Mouse (Mus musculus) CH12F3 (cell line): Measurements from ENCODE around the gene Abi3.

Source experiments
- in situ Hi-C: fragments of 300-500 bp; cut with MboI; formaldehyde crosslinking; loops from 2 replicates; pipeline ENCODE4 v1.14.3; 2020; ENCODE audit warnings: low sequenced_read_pairs

Abi3 gene

GRCm38 (mm10) chr11:95826317-95827167 is 15.7 kb downstream of the Abi3 start:
- in situ Hi-C loops = loop anchor here (5.0 kb wide), 1 partner anchor 36 kb away; no protein-coding TSS in a partner anchor

DNA sequence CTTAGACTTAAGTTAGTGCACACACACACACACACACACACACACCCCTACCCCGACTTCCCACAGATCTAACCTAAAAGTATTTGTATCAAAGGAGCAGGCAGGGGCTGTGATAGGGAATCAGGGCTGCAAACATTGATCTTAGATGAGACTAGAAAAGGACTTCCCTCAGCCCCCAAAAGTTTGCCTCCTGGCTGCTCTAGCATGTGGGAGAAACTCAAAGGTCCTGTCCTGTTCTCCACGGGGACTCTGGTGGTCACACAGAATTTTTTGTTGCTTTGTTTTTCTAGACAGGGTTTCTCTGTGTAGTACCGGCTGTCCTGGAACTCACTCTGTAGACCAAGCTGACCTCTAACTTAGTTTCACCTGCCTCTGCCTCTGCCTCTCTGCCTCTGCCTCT is 16.7 kb downstream of the Abi3 start:
- in situ Hi-C loops = loop anchor here (5.0 kb wide), 1 partner anchor 37 kb away; no protein-coding TSS in a partner anchor

DNA sequence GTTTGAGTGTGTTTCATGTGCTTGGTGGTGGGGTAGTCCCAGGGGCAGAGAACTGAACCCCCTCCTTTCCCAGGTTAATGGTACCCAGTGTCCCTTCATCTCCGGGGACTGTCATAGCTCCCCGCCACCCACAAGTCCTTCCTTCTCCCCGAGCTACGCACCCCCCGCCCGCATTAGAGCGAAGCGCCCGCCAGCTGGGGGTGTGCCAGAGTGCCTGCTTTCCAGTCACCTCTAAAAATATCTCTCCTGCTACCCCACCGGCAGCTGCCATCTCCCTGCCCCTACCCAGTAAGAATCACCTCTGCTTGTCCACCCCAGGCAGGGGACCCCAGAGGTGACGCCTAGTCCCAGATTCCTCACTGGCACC is 17.4 kb downstream of the Abi3 start:
- in situ Hi-C loops = loop anchor here (5.0 kb wide), 1 partner anchor 37 kb away; no protein-coding TSS in a partner anchor

DNA sequence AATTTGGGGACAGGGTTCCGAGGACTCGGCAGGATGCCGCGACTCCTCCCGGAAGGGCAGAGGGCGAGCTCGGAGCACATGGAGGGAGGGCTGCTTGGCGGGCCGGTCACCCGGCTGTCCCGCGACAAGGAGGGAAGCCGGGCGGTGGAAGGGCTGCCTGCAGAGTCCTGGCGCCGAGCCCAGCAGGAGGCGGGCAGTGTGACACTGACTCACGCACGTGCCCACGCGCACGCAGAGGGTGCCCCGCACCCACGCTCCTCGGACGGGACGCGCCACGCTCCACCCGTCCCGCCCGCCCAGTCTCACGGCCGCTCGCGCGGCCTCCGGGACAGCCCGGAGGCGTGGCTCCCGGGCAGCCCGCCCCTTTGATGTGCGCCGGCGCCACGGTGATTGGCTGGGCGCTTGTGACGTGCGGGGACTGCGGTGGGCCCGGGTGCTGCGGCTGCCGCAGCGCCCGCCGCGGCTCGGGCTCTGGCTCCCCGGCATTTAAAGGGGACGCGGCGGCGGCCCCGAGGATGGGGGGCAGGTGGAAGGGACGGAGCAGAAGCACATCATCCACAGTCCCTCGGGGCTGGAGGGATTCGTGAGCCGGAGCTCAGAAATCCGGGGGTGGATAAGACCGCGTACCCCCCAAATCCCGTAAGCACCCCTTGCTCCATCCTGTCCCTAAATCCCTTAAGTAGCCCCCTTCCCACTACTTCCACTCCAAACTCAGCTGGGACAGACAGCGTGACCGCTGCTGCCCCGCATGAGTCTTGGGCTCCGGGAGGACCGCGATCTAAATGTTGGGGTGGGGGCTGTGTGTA is 18.0 kb downstream of the Abi3 start, which contains the start of gene Phospho1:
Phospho1 (plus strand) TSS at position 429 of the 806 bp plus-strand sequence.
- in situ Hi-C loops = no loop called here

GRCm38 (mm10) chr11:95822437-95822836 is 19.8 kb downstream of the Abi3 start:
- in situ Hi-C loops = no loop called here

DNA sequence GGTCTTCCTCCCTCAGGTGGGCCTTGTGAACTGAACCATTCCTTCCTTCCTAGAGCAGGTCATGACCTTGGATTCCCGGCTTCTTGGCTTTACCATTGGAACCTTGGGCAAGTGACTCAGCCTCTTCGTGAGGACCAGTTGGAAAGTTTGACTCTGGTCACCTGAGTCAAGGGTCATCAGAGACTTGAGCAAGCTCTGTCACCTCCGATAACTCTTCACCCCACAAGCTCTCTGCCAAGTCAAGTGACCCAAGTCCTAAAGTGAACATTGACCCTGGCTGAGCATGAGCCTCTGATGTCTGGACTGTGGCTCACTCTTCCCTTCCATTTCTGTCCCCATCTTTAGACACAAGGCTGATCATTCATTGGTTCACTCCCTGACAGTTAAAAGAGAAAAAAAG is 20.8 kb downstream of the Abi3 start:
- in situ Hi-C loops = no loop called here

DNA sequence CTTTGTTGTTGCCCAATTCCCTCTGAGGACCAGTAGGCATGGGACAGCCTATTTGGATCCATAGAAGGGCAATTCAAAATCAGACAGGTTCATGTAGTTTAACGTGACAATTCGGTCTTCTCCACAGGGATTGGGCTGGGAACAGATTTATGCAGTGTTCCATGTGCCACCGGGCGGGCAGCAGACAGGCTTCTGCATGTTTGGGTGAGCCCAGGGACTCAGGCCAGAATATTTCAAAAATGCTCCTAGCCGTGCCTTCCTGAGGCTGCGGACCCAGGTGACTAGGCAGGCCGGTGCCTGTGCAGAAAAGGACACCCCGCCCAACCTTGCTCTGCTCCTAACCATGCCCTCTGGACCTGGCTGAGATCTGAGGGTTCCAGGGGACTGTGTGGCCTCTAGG is 23.1 kb downstream of the Abi3 start:
- in situ Hi-C loops = no loop called here

DNA sequence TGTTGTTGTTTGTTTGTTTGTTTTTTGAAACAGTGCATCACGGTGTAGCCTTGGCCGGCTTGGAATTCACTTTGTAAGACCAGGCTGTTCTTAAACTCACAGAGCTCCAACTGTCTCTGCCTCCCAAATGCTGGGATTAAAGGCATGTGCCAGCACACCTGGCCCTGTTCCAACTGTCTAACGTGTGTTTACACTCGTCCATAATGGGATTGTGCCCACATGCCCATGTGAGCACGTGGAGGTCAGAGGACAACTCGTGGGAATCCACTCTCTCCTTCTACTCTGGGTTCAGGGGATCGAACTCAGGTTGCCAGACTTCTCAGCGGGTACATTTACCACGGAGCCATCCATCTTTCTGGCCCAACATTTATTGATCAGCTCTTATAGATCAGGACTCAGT is 26.9 kb downstream of the Abi3 start:
- in situ Hi-C loops = no loop called here

DNA sequence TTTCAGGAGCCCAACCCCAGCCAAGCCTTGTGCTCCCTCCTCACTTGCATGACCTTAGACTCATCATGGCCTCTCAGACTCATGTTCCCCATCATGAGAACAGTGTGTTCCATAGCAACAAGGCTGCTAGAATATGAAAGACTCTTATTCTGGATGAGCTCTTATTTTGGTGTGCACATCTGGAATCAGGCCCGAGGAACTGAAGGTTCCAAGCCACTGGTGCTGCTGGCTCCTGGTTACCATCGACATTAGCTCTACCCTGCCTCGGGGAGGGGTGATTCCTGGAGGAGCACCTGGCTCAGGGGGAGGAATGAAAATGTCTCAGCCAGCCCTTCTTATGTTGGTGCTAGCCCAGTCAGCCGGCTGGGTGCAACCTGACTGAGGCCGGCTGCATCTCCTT is 27.4 kb downstream of the Abi3 start:
- in situ Hi-C loops = no loop called here

DNA sequence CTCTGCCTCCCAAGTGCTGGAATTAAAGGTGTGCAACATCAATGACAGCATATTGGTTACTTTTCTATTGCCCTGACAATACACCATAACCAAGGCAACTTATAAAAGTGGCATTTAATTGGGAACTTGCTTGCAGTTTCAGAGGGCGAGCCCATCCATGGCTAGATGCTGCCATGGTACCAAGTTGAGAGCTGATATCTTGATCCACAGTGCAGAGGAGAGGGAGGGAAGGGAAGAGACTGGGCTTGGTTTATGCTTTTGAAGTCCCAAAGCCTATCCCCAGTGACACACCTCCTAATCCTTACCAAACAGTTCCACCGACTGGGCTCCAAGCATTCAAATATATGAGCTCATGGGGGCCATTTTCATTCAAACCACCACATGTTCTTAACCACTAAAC is 28.2 kb downstream of the Abi3 start:
- in situ Hi-C loops = no loop called here

DNA sequence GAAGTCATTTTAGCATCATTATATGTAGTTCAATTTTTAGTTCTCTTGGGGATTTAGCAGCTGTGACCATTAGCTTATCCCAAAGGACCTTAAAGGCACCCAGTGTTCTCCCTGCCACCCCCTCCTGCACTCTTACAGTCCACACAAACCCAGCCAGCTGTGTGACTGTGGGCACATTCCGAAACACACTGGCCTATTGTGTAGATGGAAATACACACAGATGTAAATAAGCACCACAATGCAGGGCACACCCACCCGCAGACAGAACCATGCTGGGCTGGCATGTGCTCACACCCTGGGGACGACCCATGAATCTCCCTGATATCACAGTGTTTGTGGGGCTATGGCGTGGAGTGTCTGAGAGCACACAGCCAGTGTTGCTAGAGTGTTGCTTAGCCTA is 30.1 kb downstream of the Abi3 start:
- in situ Hi-C loops = no loop called here

DNA sequence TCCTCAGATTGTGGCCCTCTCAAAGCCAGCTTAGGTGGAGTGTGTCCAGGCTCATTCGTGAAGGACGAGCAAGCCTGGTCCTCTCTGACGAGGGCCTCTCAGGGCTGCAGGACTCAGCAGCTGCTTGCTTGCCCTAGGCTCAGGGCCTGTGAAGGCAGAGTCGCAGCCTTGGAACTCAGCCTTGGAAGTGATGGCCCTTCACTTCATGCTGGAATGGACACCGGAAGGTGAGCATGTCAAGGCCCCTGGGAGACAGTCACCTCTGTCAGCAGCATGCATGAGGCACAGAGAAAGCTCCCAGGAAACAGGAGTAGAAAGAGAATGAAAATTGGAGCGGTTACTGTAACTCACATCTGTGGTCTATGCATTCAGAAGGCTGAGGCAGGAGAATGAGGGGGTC is 30.5 kb downstream of the Abi3 start:
- in situ Hi-C loops = no loop called here

- in situ Hi-C loops = no loop called here
These were observed 31.4 kb downstream of the Abi3 start for GRCm38 (mm10) chr11:95810828-95811227.

- in situ Hi-C loops = no loop called here
These were observed 32.7 kb downstream of the Abi3 start for GRCm38 (mm10) chr11:95809603-95810002.

GRCm38 (mm10) chr11:95808448-95809011 is 33.7 kb downstream of the Abi3 start:
- in situ Hi-C loops = no loop called here

GRCm38 (mm10) chr11:95807884-95808283 is 34.4 kb downstream of the Abi3 start:
- in situ Hi-C loops = no loop called here

DNA sequence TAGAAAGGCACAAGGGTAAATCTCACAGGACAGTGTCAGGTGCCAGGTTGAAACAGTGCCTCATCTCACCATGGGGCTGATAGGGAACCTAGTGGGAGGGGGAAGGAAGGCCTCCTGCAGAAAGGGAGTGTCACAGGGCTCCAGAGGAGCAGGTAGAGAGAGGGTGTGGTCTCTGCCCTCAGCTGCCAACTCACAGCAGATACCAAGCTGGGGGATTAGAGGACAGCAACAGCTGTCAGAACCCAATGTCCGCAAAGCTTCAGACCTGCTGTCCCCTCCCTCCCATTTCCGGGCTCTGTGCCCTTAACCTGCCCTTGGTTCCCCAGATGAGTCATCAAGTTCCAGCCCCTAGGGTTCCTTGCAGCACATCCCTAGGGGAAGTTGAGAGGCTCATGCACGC is 36.7 kb downstream of the Abi3 start:
- in situ Hi-C loops = no loop called here

DNA sequence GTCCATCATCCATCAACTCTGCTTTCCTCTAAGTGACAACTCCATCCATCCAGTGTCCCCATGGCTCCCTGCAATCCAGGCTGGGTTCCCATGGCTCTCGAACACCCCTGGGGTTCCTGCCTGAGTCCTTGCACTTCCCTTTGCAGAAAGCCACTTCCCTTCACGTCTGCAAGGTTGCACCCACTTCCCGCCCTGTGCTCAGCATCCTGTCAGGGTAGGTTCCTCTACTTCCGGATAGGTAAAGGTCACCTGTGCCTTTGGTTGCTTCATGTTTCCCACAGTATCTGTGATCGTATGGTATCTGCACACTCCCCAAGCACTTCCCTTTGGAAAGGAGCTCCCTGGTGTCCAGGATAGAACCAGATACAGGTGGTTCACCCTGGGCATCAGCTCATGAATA is 37.3 kb downstream of the Abi3 start:
- in situ Hi-C loops = no loop called here

DNA sequence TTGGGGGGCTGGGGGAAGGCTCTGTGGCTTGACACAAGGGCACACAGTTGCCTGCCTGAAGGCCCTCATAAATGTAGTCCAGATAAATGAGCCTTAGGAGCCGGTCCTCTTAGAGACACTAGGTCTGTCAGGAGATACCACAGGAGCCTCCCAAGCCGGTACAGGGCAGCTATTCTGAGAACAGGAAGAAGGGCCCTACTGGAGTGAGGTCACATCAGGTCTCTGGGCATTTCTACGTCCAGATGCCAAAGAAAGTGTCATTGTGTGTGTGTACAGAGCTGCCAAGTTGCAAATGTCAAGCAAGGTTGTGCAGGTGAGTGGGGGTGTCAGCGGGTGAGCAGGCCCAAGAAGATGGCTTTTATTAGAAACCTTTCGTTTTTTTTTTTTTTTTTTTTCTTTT is 46.7 kb downstream of the Abi3 start:
- in situ Hi-C loops = no loop called here

DNA sequence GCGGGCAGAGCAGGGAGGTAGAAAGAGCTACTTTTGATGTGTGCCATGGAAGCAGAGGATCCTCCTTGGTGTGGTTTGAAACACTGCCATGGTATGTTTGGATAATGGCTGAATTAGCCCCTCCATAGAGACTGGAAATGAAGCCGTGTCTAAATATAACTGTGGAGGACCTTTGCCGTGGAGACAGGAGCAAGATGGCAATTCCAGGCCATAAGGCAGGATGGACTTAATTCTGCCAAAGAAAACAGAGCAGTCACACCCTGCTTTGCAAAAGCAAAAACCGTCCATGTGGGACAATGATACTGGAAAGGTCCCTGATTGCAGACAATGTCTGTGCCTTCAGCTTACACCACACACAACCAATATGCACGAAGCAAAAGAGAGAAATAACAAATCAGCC is 48.1 kb downstream of the Abi3 start:
- in situ Hi-C loops = no loop called here

DNA sequence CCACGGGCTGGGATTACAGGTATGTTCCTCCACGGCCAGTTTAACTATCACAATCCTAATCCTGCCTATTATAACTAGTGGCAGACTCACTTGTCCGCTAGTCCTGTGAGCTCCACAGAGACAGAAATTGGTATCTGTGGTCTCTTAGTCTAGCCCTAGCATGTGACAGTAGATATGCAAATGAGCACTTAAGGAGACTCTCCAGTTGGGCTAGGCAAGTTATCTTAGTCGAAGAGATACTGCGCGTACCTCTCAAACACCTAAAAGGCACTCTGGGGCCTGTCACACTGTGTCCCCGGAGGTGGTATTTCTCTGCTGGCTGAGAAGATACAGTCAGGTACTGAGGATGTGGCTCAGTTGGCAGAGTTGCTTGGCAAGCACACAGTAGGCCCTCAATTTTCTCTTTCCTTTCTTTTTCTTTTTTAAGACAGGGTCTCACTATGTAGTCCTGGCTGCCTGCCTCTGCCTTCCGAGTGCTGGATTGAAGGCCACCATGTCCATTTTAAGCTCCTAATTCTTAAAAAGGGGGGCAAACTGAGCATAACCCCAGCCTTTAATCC is 49.2 kb downstream of the Abi3 start:
- in situ Hi-C loops = no loop called here
